Comparison of ENCODE assay signal across 14 mouse cellular contexts in the genomic region with DNA sequence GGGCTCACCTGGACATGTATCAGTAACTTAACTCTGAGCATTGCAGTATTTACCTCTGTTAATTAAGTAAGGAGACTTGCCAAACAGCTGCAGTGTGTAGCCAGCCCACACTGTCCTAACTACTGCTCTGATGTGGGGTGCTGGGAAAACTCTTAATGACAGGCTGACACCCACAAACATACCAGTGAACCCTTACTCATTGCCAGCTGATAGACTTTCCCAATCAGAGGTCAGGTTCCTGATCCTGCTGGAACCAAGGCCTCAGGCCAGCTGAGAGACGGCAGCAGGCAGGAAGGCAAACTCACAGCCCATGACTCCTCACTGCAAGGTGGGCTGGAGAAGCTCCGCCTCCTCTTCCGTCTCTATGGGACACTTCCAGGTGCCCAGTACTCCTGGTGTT.
"Had no signal": no experiment of that assay in that cellular context is flagged by ENCODE, and none has a peak within 500 bp of the region (broad histone marks: within the 10 kb centered on the region; RNA-seq: fewer than 3 reads in every experiment).

No protein-coding gene starts in this region.

- H3K27ac ChIP-seq: midbrain, embryonic 12.5 days; neural tube, embryonic 12.5 days had no signal

- H3K36me3 ChIP-seq: midbrain, embryonic 12.5 days; neural tube, embryonic 12.5 days had no signal

- DNase-seq: lung, adult 18-20 months; lung, embryonic 14.5 days; lung, postnatal 10 days; lung, postnatal 4 days; midbrain, embryonic 14.5 days; right cerebral cortex, postnatal 14 days; spleen, adult 18-20 months; thymus, adult 18-20 months; thymus, postnatal 14 days; thymus, postnatal 36 days had no signal

- H3K4me3 ChIP-seq: midbrain, embryonic 10.5 days; midbrain, embryonic 12.5 days; neural tube, embryonic 12.5 days had no signal

- H3K9ac ChIP-seq: lung, embryonic 14.5 days; midbrain, embryonic 12.5 days; neural tube, embryonic 12.5 days had no signal

- H3K27me3 ChIP-seq: midbrain, embryonic 12.5 days; neural tube, embryonic 12.5 days had no signal

- H3K9me3 ChIP-seq: midbrain, embryonic 10.5 days; midbrain, embryonic 12.5 days; neural tube, embryonic 12.5 days had no signal

- ATAC-seq: midbrain, embryonic 16.5 days had no signal

- H3K4me2 ChIP-seq: lung, embryonic 14.5 days; midbrain, embryonic 12.5 days; neural tube, embryonic 12.5 days had no signal
